Mouse (Mus musculus): Measurements from ENCODE around the gene Cacna2d4. TPM values are rescaled to one million over a fixed set of nuclear protein-coding genes. Genes with fewer than 3 reads are reported as not detected.
"Not testable (repeated sequence)": the region's sequence is repeated elsewhere in the genome, so short reads cannot be mapped to it uniquely, and the experiment has no call there.

Cacna2d4 gene
- polyA plus RNA-seq, 1 experiment from 2014 or later: not detected

DNA sequence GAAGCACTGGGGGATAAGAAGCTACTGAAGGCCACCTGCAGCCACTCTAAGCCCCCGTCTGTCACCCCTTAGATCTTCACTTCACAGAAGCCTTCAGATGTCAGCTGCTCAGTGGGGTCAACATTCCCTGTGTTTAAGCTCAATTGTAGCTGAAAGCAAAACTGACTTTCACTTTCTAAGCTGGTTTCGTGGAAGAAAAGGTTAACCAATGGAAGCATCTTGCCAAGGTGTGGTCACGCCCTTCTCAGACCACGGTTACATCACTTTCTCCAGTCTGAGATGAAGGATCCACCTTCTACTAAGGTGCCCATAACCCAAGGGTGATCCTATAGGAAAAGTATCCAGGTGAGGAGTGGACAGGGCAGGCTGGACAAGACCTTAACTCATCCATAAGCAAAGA is 130.5 kb downstream of the Cacna2d4 start:
- WGBS: 84% methylated on average over 4 of the region's 4 CpGs
- H3K27me3 ChIP-seq (ENCODE audit: poor library complexity, severe bottlenecking); H3K9me3 ChIP-seq; H3K4me3 ChIP-seq; H3K27ac ChIP-seq; DNase-seq (ENCODE audit: extremely low spot score, low spot score); H3K4me1 ChIP-seq: not testable (repeated sequence)
- peaks cover 79% of the 10 kb centered on the region for H3K36me3 ChIP-seq (replicated peaks)

DNA sequence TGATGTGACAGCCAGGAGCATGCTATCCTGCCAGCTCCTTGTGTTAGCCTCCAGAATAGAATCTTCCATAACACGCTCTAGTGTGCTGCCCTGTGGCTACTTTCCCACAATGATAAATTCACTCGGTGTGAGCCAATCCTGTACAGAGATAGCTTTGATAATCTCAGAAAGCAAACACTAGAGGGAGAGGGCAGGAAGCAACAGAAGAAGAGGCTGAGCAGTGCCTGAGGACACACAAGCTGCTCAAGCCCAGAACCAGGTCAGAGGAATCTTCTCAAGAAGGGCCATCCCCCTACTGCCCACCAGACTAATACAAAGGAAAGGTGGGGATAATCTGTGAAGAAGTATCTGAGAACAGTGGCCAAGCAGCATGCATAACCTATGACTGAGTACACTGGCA is 131.1 kb downstream of the Cacna2d4 start:
- no peak for DNase-seq (ENCODE audit: extremely low spot score, low spot score)
- no peaks in the 10 kb centered on the region for H3K4me1 ChIP-seq
- no peaks in the 10 kb centered on the region for H3K27me3 ChIP-seq (ENCODE audit: poor library complexity, severe bottlenecking)
- H3K9me3 ChIP-seq: no peaks in the 10 kb centered on the region
- WGBS: 94% methylated on average over 2 of the region's 2 CpGs
- no peak overlapping the region for H3K27ac ChIP-seq
- H3K36me3 ChIP-seq (replicated peaks): peaks cover 73% of the 10 kb centered on the region
- no peak overlapping the region for H3K4me3 ChIP-seq

DNA sequence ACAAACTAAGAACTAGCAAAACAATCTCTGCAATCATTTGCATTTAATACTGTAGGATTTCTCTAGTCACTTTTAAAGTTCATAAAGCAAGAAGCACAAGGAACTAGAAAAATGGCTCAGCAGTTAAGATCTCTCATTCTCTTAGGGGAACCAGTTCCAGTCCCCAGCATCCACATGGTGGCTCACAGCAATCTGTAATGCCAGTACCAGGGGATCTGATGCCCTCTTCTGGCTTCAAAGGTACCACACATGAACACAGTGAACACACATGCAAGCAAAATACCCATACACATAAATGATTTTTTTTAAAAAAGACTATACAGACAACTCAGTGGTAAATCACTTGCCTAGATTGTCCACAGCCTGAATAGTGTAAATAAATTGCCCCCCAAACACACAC is 135.3 kb downstream of the Cacna2d4 start:
- Histone ChIP-seq H3K9me3 (no peaks in the 10 kb centered on the region), H3K27me3 (ENCODE audit: poor library complexity, severe bottlenecking) (no peaks in the 10 kb centered on the region), H3K4me3 (no peak overlapping the region), H3K27ac (no peak overlapping the region), H3K36me3 (replicated peaks) (peaks cover 33% of the 10 kb centered on the region), H3K4me1 (peaks cover 2% of the 10 kb centered on the region; the same call in 1 of the 2 replicates)
- no peak for DNase-seq (ENCODE audit: extremely low spot score, low spot score)

DNA sequence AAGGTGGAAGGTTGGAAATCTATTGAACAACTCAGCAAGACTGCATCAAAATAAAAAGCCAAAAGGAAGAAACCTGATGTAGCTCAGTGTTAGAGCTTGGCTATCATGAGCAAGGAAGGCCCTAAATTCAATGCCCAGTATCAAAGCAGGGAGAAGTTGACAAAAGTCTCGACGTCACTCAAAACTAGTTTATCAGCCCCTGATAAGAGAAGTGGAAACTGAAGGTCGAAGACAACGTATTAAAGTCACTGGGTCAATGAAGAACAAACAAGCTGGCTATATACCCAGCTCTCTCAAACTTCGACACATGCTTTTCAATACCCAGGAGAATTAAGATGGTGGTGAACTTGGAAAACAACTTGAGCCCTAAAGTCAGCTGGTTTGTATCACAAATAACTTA is 135.9 kb downstream of the Cacna2d4 start:
- DNase-seq (ENCODE audit: extremely low spot score, low spot score): no peak
- Histone ChIP-seq H3K4me1 (peaks cover 2% of the 10 kb centered on the region; the same call in 1 of the 2 replicates), H3K4me3 (no peak overlapping the region), H3K27me3 (ENCODE audit: poor library complexity, severe bottlenecking) (no peaks in the 10 kb centered on the region), H3K9me3 (no peaks in the 10 kb centered on the region), H3K36me3 (replicated peaks) (peaks cover 29% of the 10 kb centered on the region), H3K27ac (no peak overlapping the region)
- WGBS: 88% methylated on average over 5 of the region's 5 CpGs

DNA sequence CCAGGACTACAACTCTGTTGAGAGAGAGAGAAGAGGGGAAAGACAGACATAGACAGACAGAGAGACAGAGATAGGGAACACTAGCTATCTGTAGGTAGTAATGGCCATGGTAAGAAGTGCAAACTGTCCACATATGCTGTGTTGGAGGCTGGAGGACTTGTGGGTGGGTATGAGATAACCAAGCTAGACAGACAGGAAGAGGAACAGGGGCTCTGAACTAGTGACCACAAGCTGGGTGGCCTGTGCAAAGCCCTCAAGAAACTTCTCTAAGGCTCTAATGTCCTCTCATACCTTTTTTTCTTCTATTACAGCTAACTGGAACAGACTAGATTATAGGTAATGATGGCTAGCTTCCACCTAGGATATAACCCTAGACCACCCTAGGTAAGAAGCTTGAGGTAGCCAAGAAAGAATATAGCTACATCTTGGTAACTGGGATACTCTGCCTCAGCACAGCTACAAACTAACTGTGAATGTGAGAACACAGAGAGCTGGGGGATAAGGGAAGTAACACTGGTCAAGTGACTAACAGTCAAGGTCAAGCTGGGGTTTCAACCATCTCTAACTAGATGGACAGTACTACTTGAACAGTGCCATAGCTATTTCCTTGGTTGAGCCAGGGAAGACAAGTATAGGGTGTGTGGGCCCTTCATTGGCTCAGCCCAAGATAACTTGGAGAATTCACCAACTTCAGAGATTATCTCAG is 136.8 kb downstream of the Cacna2d4 start:
- no peak for DNase-seq (ENCODE audit: extremely low spot score, low spot score)
- H3K4me1 ChIP-seq: peaks cover 8% of the 10 kb centered on the region; the same call in 1 of the 2 replicates
- peaks cover 21% of the 10 kb centered on the region for H3K36me3 ChIP-seq (replicated peaks)
- H3K9me3 ChIP-seq: no peaks in the 10 kb centered on the region
- H3K4me3 ChIP-seq: no peak overlapping the region
- H3K27me3 ChIP-seq (ENCODE audit: poor library complexity, severe bottlenecking): no peaks in the 10 kb centered on the region
- no peak overlapping the region for H3K27ac ChIP-seq

DNA sequence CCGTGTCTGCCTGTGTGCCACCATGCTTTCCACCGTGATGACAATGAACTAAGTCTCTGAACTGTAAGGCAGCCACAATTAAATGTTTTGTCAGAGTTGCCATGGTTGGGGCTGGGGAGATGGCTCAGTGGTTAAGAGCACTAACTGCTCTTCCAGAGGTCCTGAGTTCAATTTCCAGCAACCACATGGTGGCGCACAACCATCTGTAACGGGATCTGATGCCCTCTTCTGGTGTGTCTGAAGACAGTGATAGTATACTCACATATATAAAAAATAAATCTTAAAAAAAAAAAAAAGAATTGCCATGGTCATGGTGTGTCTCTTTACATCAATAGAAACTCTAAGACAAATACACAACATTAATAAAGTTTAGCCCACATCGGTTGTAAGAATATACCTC is 138.7 kb downstream of the Cacna2d4 start:
- H3K4me3 ChIP-seq: no peak overlapping the region
- H3K27ac ChIP-seq: no peak overlapping the region
- no peaks in the 10 kb centered on the region for H3K9me3 ChIP-seq
- no peak for DNase-seq (ENCODE audit: extremely low spot score, low spot score)
- no peaks in the 10 kb centered on the region for H3K27me3 ChIP-seq (ENCODE audit: poor library complexity, severe bottlenecking)
- 80% methylated on average over 5 of the region's 5 CpGs for WGBS
- H3K4me1 ChIP-seq: peaks cover 8% of the 10 kb centered on the region; the same call in 1 of the 2 replicates
- H3K36me3 ChIP-seq (replicated peaks): peaks cover 8% of the 10 kb centered on the region; the same call in 1 of the 2 replicates

DNA sequence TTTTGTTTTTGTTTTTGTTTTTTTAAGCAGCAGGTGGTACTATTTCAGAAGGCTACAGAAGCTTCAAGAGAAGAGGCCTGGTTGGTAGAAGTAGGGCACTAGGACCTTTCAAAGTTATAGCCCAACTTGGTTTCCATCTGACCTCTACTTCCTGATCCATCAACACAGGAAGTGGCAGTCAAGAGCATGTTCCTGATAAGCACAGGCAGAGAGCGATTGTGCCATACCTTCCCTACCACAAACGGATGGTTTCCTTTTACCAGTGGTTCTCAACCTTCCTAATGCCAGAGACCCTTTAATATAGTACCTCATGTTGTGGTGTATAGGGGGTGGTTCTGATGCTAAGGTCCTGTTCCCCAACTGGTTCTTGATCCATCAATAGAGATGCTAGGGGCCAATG is 141.3 kb downstream of the Cacna2d4 start:
- H3K36me3 ChIP-seq (replicated peaks): peaks cover 18% of the 10 kb centered on the region
- DNase-seq (ENCODE audit: extremely low spot score, low spot score): no peak
- H3K27ac ChIP-seq: no peak overlapping the region
- H3K4me3 ChIP-seq: no peak overlapping the region
- peaks cover 8% of the 10 kb centered on the region; the same call in 1 of the 2 replicates for H3K4me1 ChIP-seq
- H3K27me3 ChIP-seq (ENCODE audit: poor library complexity, severe bottlenecking): no peaks in the 10 kb centered on the region
- 84% methylated on average over 2 of the region's 2 CpGs for WGBS
- H3K9me3 ChIP-seq: no peaks in the 10 kb centered on the region

DNA sequence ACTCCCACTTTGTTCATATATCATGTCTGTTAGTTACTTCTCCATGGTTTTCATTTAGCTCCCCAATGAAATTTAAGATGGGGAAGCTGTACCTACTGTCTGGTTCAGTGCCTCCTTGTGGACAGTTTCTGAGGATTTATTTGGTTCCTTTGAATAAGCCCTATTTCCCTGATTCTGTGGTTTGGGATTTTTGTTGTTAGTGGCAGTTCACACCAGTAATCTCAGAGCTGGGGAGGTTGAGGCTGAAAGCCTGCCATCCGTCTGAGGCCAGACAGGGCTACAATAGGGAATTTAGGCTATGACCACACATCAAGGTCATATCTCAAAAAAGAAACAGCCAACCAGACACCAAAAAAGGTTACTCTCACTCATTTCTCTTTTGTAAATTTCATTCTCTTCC is 142.3 kb downstream of the Cacna2d4 start:
- Histone ChIP-seq H3K36me3 (replicated peaks) (peaks cover 27% of the 10 kb centered on the region), H3K4me1 (peaks cover 8% of the 10 kb centered on the region; the same call in 1 of the 2 replicates), H3K27ac (no peak overlapping the region), H3K9me3 (no peaks in the 10 kb centered on the region; the same call in 1 of the 2 replicates), H3K27me3 (ENCODE audit: poor library complexity, severe bottlenecking) (no peaks in the 10 kb centered on the region), H3K4me3 (no peak overlapping the region)
- no peak for DNase-seq (ENCODE audit: extremely low spot score, low spot score)
- WGBS: 77% methylated on average over 1 of the region's 1 CpGs

DNA sequence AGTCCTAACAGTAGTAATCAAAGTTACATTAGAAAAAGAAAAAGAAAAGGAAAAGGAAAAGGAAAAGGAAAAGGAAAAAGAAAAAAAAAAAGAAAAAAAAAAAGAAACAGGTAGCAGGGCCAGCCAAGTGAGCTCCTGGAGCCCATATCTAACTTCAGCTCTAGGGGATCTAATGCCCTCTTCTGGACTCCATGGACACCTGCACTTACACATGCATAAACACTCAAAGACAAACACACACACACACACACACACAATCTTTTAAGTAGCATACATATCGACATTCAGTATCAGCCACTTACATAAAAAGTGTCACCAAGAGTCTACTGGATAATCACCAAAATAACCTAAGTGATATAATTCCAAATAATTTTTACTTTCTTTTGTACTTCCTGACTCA is 149.3 kb downstream of the Cacna2d4 start:
- no peaks in the 10 kb centered on the region for H3K27me3 ChIP-seq (ENCODE audit: poor library complexity, severe bottlenecking)

DNA sequence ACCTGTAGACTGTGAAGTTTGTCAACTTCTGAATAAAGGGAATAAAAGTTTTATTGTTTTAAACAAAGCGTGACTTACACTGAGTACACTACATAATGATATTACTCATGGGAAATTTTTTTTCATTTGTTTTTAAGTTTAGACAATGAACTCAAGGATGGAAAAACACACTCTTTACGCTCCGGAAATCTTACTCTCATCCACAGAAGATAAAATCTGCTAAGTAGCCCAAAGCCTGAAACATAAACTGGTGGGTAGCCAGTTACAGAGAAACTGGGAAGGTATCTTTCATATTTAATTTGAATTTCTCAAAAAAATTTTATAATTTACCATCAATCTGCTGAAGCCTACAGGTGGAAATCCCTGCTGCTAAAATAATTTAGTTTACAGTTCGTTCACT is 150.1 kb downstream of the Cacna2d4 start:
- WGBS: 95% methylated on average over 4 of the region's 4 CpGs
- peaks cover 25% of the 10 kb centered on the region for H3K4me1 ChIP-seq
- no peaks in the 10 kb centered on the region; the same call in 1 of the 2 replicates for H3K9me3 ChIP-seq
- DNase-seq (ENCODE audit: extremely low spot score, low spot score): no peak
- H3K27me3 ChIP-seq (ENCODE audit: poor library complexity, severe bottlenecking): no peaks in the 10 kb centered on the region
- H3K27ac ChIP-seq: no peak overlapping the region
- H3K36me3 ChIP-seq (replicated peaks): peaks cover 28% of the 10 kb centered on the region
- no peak overlapping the region for H3K4me3 ChIP-seq

More for the DNA sequence above, 149.3 kb downstream of the Cacna2d4 start:
- H3K4me1 ChIP-seq: peaks cover 25% of the 10 kb centered on the region
- H3K4me3 ChIP-seq: no peak overlapping the region
- H3K36me3 ChIP-seq (replicated peaks): peaks cover 32% of the 10 kb centered on the region
- no peaks in the 10 kb centered on the region; the same call in 1 of the 2 replicates for H3K9me3 ChIP-seq
- DNase-seq (ENCODE audit: extremely low spot score, low spot score): no peak
- no peak overlapping the region for H3K27ac ChIP-seq
- WGBS: 94% methylated on average over 1 of the region's 1 CpGs

DNA sequence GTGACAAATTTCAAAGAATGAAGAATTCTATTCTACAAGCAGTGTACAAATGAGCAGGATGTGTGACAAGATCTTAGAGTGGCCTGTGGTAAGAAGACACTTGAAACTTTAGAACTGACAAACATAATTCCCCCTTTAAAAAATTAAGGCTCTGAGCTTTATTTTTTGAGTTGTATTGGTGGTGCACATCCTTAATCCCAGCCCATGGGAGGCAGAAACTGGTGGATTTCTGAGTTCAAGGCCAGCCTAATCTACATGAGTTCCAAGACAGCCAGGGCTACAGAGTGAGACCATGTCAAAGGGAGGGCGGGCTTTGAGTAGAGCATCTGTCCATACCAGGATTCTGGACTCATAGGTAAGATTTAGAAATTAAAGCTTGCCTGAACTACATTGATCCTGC is 150.5 kb downstream of the Cacna2d4 start:
- DNase-seq (ENCODE audit: extremely low spot score, low spot score): no peak
- H3K36me3 ChIP-seq (replicated peaks): peaks cover 28% of the 10 kb centered on the region
- H3K4me1 ChIP-seq: peaks cover 25% of the 10 kb centered on the region
- H3K27ac ChIP-seq: no peak overlapping the region
- WGBS: 97% methylated on average over 1 of the region's 1 CpGs
- H3K27me3 ChIP-seq (ENCODE audit: poor library complexity, severe bottlenecking): no peaks in the 10 kb centered on the region
- H3K4me3 ChIP-seq: peak overlapping the region; percentile 85
- no peaks in the 10 kb centered on the region; the same call in 1 of the 2 replicates for H3K9me3 ChIP-seq

DNA sequence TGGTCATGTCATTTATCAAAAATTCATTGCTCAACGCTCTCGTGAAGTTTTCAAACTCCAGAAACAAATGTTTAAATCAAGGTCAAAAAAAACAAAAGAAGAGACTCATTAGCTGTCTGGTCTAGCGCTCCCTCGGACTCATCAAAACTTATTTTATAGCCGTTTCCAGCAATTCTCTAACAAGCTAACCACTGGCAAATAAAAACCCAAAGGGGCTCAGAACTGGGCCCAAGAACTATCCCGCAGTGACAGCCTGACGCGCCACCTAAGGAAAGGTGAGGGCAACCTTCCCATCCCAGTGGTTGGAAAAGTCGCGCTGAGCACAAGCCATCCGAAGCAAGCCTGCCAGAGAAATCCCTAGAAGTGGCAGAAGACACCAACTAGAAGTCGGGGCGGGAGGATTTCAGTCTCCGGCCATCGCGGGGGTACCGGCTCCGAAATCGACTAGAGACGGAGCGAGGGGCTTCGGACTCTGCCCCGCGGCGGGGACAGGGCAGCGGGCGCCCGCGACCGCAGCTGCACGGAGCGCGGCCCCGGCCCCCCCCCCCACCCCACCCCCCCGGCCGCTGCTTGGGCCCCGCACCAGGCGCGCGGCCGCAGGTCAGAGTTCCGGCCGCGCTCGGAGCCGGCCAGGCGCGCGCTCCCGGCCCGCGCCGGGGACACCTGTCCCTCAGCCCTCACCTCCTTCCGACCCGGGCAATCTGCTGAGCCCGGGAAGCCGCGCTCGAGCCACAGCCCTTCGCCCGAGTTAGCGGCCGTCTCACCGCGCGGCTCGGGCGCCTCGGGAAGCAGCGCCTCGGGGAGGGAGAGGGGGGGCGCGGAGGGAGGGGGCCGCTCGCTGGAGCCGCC is 151.7 kb downstream of the Cacna2d4 start:
- Histone ChIP-seq H3K27me3 (ENCODE audit: poor library complexity, severe bottlenecking) (no peaks in the 10 kb centered on the region), H3K4me3 (peak overlapping the region; percentile 85), H3K9me3 (no peaks in the 10 kb centered on the region; the same call in 1 of the 2 replicates), H3K36me3 (replicated peaks) (peaks cover 18% of the 10 kb centered on the region), H3K4me1 (peaks cover 25% of the 10 kb centered on the region), H3K27ac (peak overlapping the region; percentile 97)
- WGBS: 2% methylated on average over 70 of the region's 76 CpGs
- DNase-seq (ENCODE audit: extremely low spot score, low spot score): peak; percentile 54

DNA sequence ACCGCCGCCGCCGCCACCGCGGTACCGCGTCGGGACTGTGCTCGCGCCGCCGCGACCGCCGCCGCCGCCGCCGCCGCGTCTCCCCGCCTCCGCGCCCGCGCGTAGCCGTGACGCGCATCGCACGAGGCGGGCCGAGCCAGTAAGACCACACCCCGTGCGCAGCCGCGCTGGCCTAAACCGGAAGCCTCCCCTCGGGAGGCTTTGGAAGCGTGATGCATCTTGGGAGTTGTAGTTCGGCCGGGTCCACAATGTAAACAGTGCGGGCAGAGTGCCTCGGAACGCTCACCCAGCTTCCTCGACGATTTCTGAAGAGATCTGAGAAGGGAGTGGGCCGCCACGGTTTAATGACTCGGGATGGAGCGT is 152.3 kb downstream of the Cacna2d4 start:
- Histone ChIP-seq H3K9me3 (no peaks in the 10 kb centered on the region), H3K36me3 (replicated peaks) (peaks cover 12% of the 10 kb centered on the region), H3K27ac (peak overlapping the region; percentile 97), H3K4me3 (peak overlapping the region; percentile 85), H3K27me3 (ENCODE audit: poor library complexity, severe bottlenecking) (no peaks in the 10 kb centered on the region), H3K4me1 (peaks cover 25% of the 10 kb centered on the region)
- DNase-seq (ENCODE audit: extremely low spot score, low spot score): peak; percentile 95
- 0% methylated on average over 49 of the region's 53 CpGs for WGBS
